Mouse (Mus musculus) MEL (cell line): ENCODE data around the gene Babam2. TPM values are rescaled to one million over a fixed set of nuclear protein-coding genes. Genes with fewer than 3 reads are reported as not detected.

Experiments
- DNase-seq: peaks from one replicate; pipeline ENCODE4 v3.0.0; 2011; ENCODE audit warnings: low read depth, low spot score
- H3K27ac ChIP-seq: 2 replicates; pipeline ENCODE4 v1.5.1; 2012; ENCODE audit warnings: low read depth, mild to moderate bottlenecking, control low read depth, low read length, moderate library complexity; ENCODE audit not compliant: control insufficient read depth
- H3K27me3 ChIP-seq, 2 experiments: fragments of 150-350 bp in 1 of 2; sonication (generic) in 1 of 2; 2 replicates each; pipeline ENCODE4 v1.6.1; 2012; ENCODE audit warnings: low read length in 2 of 2, mild to moderate bottlenecking in 2 of 2, improper control_type of control experiment in 1 of 2, moderate library complexity in 1 of 2; ENCODE audit not compliant: insufficient read depth in 2 of 2, control insufficient read depth in 1 of 2
- H3K36me3 ChIP-seq, 2 experiments: 2 replicates each; pipeline ENCODE4 v1.6.1; 2012 to 2014; ENCODE audit warnings: low read length in 2 of 2, improper control_type of control experiment in 1 of 2, inconsistent platforms in 1 of 2, mild to moderate bottlenecking in 1 of 2; ENCODE audit not compliant: insufficient read depth in 2 of 2, control insufficient read depth in 1 of 2
- H3K4me1 ChIP-seq, 2 experiments: fragments of 150-350 bp in 1 of 2; sonication (generic) in 1 of 2; 2 replicates each; pipeline ENCODE4 v1.6.1; 2012; ENCODE audit warnings: low read length in 2 of 2, improper control_type of control experiment in 1 of 2, mild to moderate bottlenecking in 1 of 2; ENCODE audit not compliant: insufficient read depth in 2 of 2, control insufficient read depth in 1 of 2
- H3K4me3 ChIP-seq, 2 experiments: fragments of 150-350 bp in 1 of 2; sonication (generic) in 1 of 2; 2 replicates each; pipeline ENCODE4 v1.5.1; 2012; ENCODE audit warnings: low read depth in 2 of 2, low read length in 2 of 2, mild to moderate bottlenecking in 2 of 2, moderate library complexity in 2 of 2, control low read depth in 1 of 2, improper control_type of control experiment in 1 of 2; ENCODE audit not compliant: control insufficient read depth in 1 of 2, insufficient read depth in 1 of 2
- H3K79me2 ChIP-seq: 2 replicates; pipeline ENCODE4 v1.6.1; 2012; ENCODE audit warnings: mild to moderate bottlenecking, low read length, moderate library complexity; ENCODE audit not compliant: control insufficient read depth, poor library complexity, insufficient read depth
- H3K9ac ChIP-seq: 2 replicates; pipeline ENCODE4 v1.6.1; 2012; ENCODE audit warnings: low read depth, mild to moderate bottlenecking, control low read depth, low read length, moderate library complexity; ENCODE audit not compliant: control insufficient read depth, poor library complexity, severe bottlenecking
- H3K9me3 ChIP-seq: fragments of 150-350 bp; sonication (generic); replicated peaks from 2 replicates; pipeline ENCODE4 v1.6.1; 2012; ENCODE audit warnings: mild to moderate bottlenecking, low read length, improper control_type of control experiment, moderate library complexity; ENCODE audit not compliant: insufficient read depth
- CHD1 ChIP-seq: IDR thresholded peaks from 2 replicates; pipeline ENCODE4 v1.6.1; 2012; ENCODE audit warnings: low read depth, mild to moderate bottlenecking, inconsistent platforms, low read length, improper control_type of control experiment
- E2F4 ChIP-seq: IDR thresholded peaks from 2 replicates; pipeline ENCODE4 v1.6.1; 2011; ENCODE audit warnings: low read depth, low read length, improper control_type of control experiment, borderline replicate concordance
- EP300 ChIP-seq, 2 experiments: IDR thresholded peaks; 2 replicates each; pipeline ENCODE4 v1.6.1; 2011; ENCODE audit warnings: improper control_type of control experiment in 2 of 2, low read length in 2 of 2, low read depth in 1 of 2, mild to moderate bottlenecking in 1 of 2
- ETS1 ChIP-seq: IDR thresholded peaks from 2 replicates; pipeline ENCODE4 v1.6.1; 2012; ENCODE audit warnings: low read depth, mild to moderate bottlenecking, inconsistent platforms, low read length, improper control_type of control experiment, moderate library complexity
- GABPA ChIP-seq: IDR thresholded peaks from 2 replicates; pipeline ENCODE4 v1.6.1; 2012; ENCODE audit warnings: low read depth, mild to moderate bottlenecking, inconsistent platforms, low read length, improper control_type of control experiment, moderate library complexity
- GATA1 ChIP-seq: IDR thresholded peaks from 2 replicates; pipeline ENCODE4 v1.6.1; 2011; ENCODE audit warnings: low read depth, low read length, improper control_type of control experiment
- HCFC1 ChIP-seq: IDR thresholded peaks from 2 replicates; pipeline ENCODE4 v1.6.1; 2012; ENCODE audit warnings: low read depth, mild to moderate bottlenecking, inconsistent platforms, low read length, improper control_type of control experiment, moderate library complexity
- JUND ChIP-seq: IDR thresholded peaks from 2 replicates; pipeline ENCODE4 v1.6.1; 2011; ENCODE audit warnings: low read depth, mild to moderate bottlenecking, improper control_type of control experiment, low read length
- MAX ChIP-seq: IDR thresholded peaks from 2 replicates; pipeline ENCODE4 v1.6.1; 2011; ENCODE audit warnings: low read length, improper control_type of control experiment
- MEF2A ChIP-seq: IDR thresholded peaks from 2 replicates; pipeline ENCODE4 v1.6.1; 2014; ENCODE audit warnings: low read depth, mild to moderate bottlenecking, inconsistent platforms, low read length, improper control_type of control experiment; ENCODE audit not compliant: poor library complexity, insufficient replicate concordance, severe bottlenecking; ENCODE audit errors: extremely low read depth
- MYB ChIP-seq: IDR thresholded peaks from 2 replicates; pipeline ENCODE4 v1.6.1; 2011; ENCODE audit warnings: mild to moderate bottlenecking, low read depth, low read length, improper control_type of control experiment
- POLR2AphosphoS2 ChIP-seq: IDR thresholded peaks from 2 replicates; pipeline ENCODE4 v1.6.1; 2011; ENCODE audit warnings: low read length, improper control_type of control experiment
- RCOR1 ChIP-seq: IDR thresholded peaks from 2 replicates; pipeline ENCODE4 v1.6.1; 2012; ENCODE audit warnings: low read depth, mild to moderate bottlenecking, inconsistent platforms, low read length, improper control_type of control experiment
- SIN3A ChIP-seq: IDR thresholded peaks from 2 replicates; pipeline ENCODE4 v1.6.1; 2012; ENCODE audit warnings: low read length, improper control_type of control experiment, inconsistent platforms
- TAL1 ChIP-seq: IDR thresholded peaks from 2 replicates; pipeline ENCODE4 v1.6.1; 2012; ENCODE audit warnings: mild to moderate bottlenecking, inconsistent platforms, low read length, moderate library complexity, mixed read lengths
- TBP ChIP-seq: IDR thresholded peaks from 2 replicates; pipeline ENCODE4 v1.8.0; 2011; ENCODE audit warnings: low read depth, low read length, improper control_type of control experiment
- TCF12 ChIP-seq: IDR thresholded peaks from 2 replicates; pipeline ENCODE4 v1.6.1; 2014; ENCODE audit warnings: low read depth, mild to moderate bottlenecking, inconsistent platforms, low read length, improper control_type of control experiment, moderate library complexity
- USF2 ChIP-seq, 2 experiments: IDR thresholded peaks; 2 replicates each; pipeline ENCODE4 v1.6.1; 2011 to 2012; ENCODE audit warnings: improper control_type of control experiment in 2 of 2, low read length in 2 of 2, borderline replicate concordance in 1 of 2, inconsistent platforms in 1 of 2, low read depth in 1 of 2, mild to moderate bottlenecking in 1 of 2; ENCODE audit not compliant: insufficient read depth in 1 of 2
- ZC3H11A ChIP-seq: IDR thresholded peaks from 2 replicates; pipeline ENCODE4 v1.6.1; 2012; ENCODE audit warnings: low read depth, mild to moderate bottlenecking, inconsistent platforms, low read length, improper control_type of control experiment
- ZKSCAN1 ChIP-seq: IDR thresholded peaks from 2 replicates; pipeline ENCODE4 v1.6.1; 2012; ENCODE audit warnings: low read depth, mild to moderate bottlenecking, inconsistent platforms, low read length, improper control_type of control experiment, moderate library complexity
- ZNF384 ChIP-seq: IDR thresholded peaks from 2 replicates; pipeline ENCODE4 v1.6.1; 2012; ENCODE audit warnings: low read depth, mild to moderate bottlenecking, inconsistent platforms, low read length, improper control_type of control experiment
- polyA plus RNA-seq, 2 experiments: library from polyadenylated mRNA; stranded (reverse) in 1 of 2; unstranded in 1 of 2; fragments of >175 nt in 1 of 2; fragments of >200 nt in 1 of 2; gene quantifications; 2 replicates each; pipeline versions ENCODE4 v1.2.1 to v1.2.4; 2012; ENCODE audit warnings: low replicate concordance in 2 of 2, low read depth in 1 of 2; ENCODE audit not compliant: insufficient read length in 2 of 2, insufficient read depth in 1 of 2, missing spikeins in 1 of 2
- total RNA-seq: library from RNA; depleted of rRNA; stranded (reverse); fragments of 300-350 nt; gene quantifications from 2 replicates; pipeline ENCODE4 v1.2.3, GENCODE M21; 2012

Babam2 gene
- total and polyA plus RNA-seq, 3 experiments = 43.3 to 86.6 TPM; not detected in 1

DNA sequence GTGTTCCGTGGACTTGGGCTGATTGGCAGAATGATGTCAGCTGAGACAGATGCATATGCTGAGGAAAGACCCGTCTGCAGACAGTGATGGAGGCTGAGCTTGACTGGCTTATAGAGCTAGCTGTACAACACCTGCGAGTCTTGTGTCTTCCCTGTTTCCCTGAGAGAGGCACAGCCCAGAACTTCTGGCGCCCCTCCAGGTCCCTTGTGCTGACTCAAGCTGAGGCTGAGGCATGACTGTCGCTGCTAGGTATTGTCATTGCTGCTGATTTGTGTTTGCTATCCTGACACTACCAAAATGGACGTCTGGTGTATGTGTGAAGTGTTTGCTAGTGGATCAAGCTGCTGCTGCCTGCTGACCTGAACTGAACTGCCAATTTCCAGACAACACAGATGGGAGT, 27.0 kb downstream of the Babam2 start:
- no peak overlapping the region for H3K4me3 ChIP-seq

DNA sequence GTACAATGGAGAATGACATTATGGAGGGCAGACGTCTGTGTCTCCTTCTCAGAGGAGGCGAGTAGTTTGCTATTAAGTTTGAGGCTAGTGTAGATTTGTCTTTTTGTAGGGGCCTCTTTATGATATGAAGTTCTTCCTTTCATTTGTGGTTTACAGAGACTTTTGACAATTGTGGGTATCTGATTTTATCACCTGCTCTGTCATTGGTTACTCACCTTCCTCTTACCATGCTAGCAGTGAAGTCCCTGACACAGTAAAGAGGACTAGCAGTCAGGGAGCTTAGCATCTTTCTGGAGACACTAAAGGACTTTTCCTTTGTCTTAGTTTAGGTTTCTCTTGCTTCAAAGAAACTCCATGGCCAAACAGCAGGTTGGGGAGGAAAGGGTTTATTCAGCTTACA, 28.4 kb downstream of the Babam2 start:
- no peak overlapping the region for H3K9ac ChIP-seq
- no peak overlapping the region for H3K4me3 ChIP-seq
- no peaks in the 10 kb centered on the region for H3K27me3 ChIP-seq
- no peak for TF ChIP-seq USF2 (IDR thresholded peaks at IDR 0.05; ENCODE audit: borderline replicate concordance in 1 of 2, insufficient read depth in 1 of 2, low read depth in 1 of 2, low read length in 2 of 2)
- TF ChIP-seq MEF2A = no peak
- TF ChIP-seq ZNF384 = no peak
- TF ChIP-seq EP300 (IDR thresholded peaks at IDR 0.05; ENCODE audit: low read depth in 1 of 2, low read length in 2 of 2) = peak; percentile 29 to 63; a peak in 3 of 4 replicates
- TF ChIP-seq JUND = no peak
- peak; percentile 84 for TF ChIP-seq GATA1
- TF ChIP-seq ETS1 = peak; percentile 60
- no peak for TF ChIP-seq POLR2AphosphoS2
- no peak for TF ChIP-seq E2F4
- TF ChIP-seq MYB = no peak
- no peak for TF ChIP-seq GABPA
- TF ChIP-seq TAL1 = no peak
- TF ChIP-seq RCOR1 = peak; percentile 85
- TF ChIP-seq MAX = no peak
- TF ChIP-seq TCF12 = 0 out of 2 replicates have a peak, but pooled peaks have one; percentile 7
- TF ChIP-seq TBP = 0 out of 2 replicates have a peak, but pooled peaks have one; percentile 10
- no peak for TF ChIP-seq CHD1
- no peak for TF ChIP-seq ZKSCAN1
- 0 out of 2 replicates have a peak, but pooled peaks have one; percentile 39 for TF ChIP-seq SIN3A
- TF ChIP-seq, all 39 proteins: peak for 7
- Histone ChIP-seq H3K27ac (peak overlapping the region; percentile 38), H3K9me3 (no peaks in the 10 kb centered on the region), H3K79me2 (no peaks in the 10 kb centered on the region; the same call in 1 of the 2 replicates), H3K36me3 (peaks cover 0 to 29% of the 10 kb centered on the region in 2 experiments; a peak in 2 of 4 replicates), H3K4me1 (peaks cover 14 to 24% of the 10 kb centered on the region in 2 experiments)
- DNase-seq = peak; percentile 79

More for the DNA sequence above, 27.0 kb downstream of the Babam2 start:
- H3K36me3 ChIP-seq = peaks cover 0 to 21% of the 10 kb centered on the region in 2 experiments; a peak in 2 of 4 replicates
- H3K27me3 ChIP-seq = no peaks in the 10 kb centered on the region
- no peaks in the 10 kb centered on the region for H3K9me3 ChIP-seq
- peak; percentile 69 for DNase-seq
- no peaks in the 10 kb centered on the region; the same call in 1 of the 2 replicates for H3K79me2 ChIP-seq
- TF ChIP-seq MEF2A = no peak
- no peak for TF ChIP-seq ZC3H11A
- TF ChIP-seq HCFC1 = no peak
- H3K4me1 ChIP-seq = peaks cover 14 to 17% of the 10 kb centered on the region in 2 experiments
- no peak overlapping the region for H3K9ac ChIP-seq
- no peak overlapping the region for H3K27ac ChIP-seq
